Mouse (Mus musculus) right cerebral cortex, postnatal 14 days (tissue): ENCODE measurements around the gene Traf5.

Experiments
- DNase-seq: peaks from one replicate; pipeline ENCODE4 v3.0.0; 2022

Traf5 gene

GRCm38 (mm10) chr1:192061666-192062306, 30.6 kb downstream of the Traf5 start:
- DNase-seq = peak; percentile 55

- no peak for DNase-seq
These were observed 33.4 kb downstream of the Traf5 start for GRCm38 (mm10) chr1:192058911-192059310.

- DNase-seq = no peak
These were observed 38.6 kb downstream of the Traf5 start for GRCm38 (mm10) chr1:192053726-192054125.

GRCm38 (mm10) chr1:192052986-192053385, 39.4 kb downstream of the Traf5 start:
- DNase-seq = no peak

- DNase-seq = no peak
These were observed 39.9 kb downstream of the Traf5 start for GRCm38 (mm10) chr1:192052461-192052860.

GRCm38 (mm10) chr1:191999022-191999421, 93.3 kb downstream of the Traf5 start:
- no peak for DNase-seq

GRCm38 (mm10) chr1:191996621-191997185, 95.7 kb downstream of the Traf5 start:
- no peak for DNase-seq

- DNase-seq = no peak
These were observed 96.4 kb downstream of the Traf5 start for GRCm38 (mm10) chr1:191995916-191996315.

GRCm38 (mm10) chr1:191995488-191995887, 96.9 kb downstream of the Traf5 start:
- DNase-seq = peak; percentile 74

GRCm38 (mm10) chr1:191994476-191994875, 97.9 kb downstream of the Traf5 start:
- no peak for DNase-seq

GRCm38 (mm10) chr1:191992040-191992780, 100.1 kb downstream of the Traf5 start:
- no peak for DNase-seq

GRCm38 (mm10) chr1:191989994-191990393, 102.4 kb downstream of the Traf5 start:
- DNase-seq = peak; percentile 96

- DNase-seq = no peak
These were observed 103.3 kb downstream of the Traf5 start for GRCm38 (mm10) chr1:191989060-191989459.

GRCm38 (mm10) chr1:191988646-191989045, 103.7 kb downstream of the Traf5 start:
- no peak for DNase-seq

- DNase-seq = no peak
These were observed 104.9 kb downstream of the Traf5 start for GRCm38 (mm10) chr1:191987481-191987769.

- DNase-seq = no peak
These were observed 105.5 kb downstream of the Traf5 start for GRCm38 (mm10) chr1:191986674-191987480.

GRCm38 (mm10) chr1:191981426-191982102, 110.8 kb downstream of the Traf5 start:
- peak; percentile 46 for DNase-seq

- peak; percentile 79 for DNase-seq
These were observed 115.2 kb downstream of the Traf5 start, which contains the start of gene Rd3 for GRCm38 (mm10) chr1:191977187-191977586. Rd3 (plus strand) TSS chr1:191977370.

- DNase-seq = no peak
These were observed 117.6 kb downstream of the Traf5 start for GRCm38 (mm10) chr1:191974509-191975405.

GRCm38 (mm10) chr1:191969939-191970338, 122.4 kb downstream of the Traf5 start:
- DNase-seq = no peak

- DNase-seq = peak; percentile 76
These were observed 127.4 kb downstream of the Traf5 start for GRCm38 (mm10) chr1:191964773-191965481.
